Mouse (Mus musculus): ENCODE results near the gene Ltc4s. TPM values are rescaled to one million over a fixed set of nuclear protein-coding genes. Genes with fewer than 3 reads are reported as not detected.

Gene Ltc4s
- polyA plus RNA-seq, 1 experiment, result 13.1 TPM

DNA sequence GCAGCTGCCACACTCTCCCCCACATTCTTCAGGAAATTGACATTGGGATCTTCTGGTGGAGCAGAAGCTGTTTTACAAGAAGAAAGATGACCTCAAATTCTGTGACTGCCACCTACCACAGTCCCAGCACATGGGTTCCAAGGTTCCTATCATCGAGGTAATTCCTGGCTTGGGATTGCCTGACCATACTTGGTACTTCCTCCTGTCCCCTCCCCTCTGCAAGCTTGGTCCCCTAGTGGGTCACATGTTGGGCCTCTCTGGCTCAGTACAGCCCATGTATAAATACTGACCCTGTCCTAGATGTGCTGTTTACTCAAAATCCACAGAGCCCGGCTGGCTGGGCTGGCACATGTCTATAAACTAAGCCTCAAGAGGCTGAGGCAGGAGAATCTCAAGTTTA is 32.4 kb downstream of the Ltc4s start:
- TF ChIP-seq POLR2A (IDR thresholded peaks at IDR 0.05; ENCODE audit: borderline replicate concordance, low read depth, low read length), result no peak
- TF ChIP-seq CTCF (IDR thresholded peaks at IDR 0.05; ENCODE audit: low read depth, low read length), result no peak
- no peak overlapping the region for H3K4me3 ChIP-seq (ENCODE audit: insufficient read depth, low read length)
- H3K27ac ChIP-seq (ENCODE audit: insufficient read depth, low read depth, low read length), result no peak overlapping the region
- peaks cover 27% of the 10 kb centered on the region for H3K4me1 ChIP-seq (ENCODE audit: control insufficient read depth, insufficient read depth, low read length)

DNA sequence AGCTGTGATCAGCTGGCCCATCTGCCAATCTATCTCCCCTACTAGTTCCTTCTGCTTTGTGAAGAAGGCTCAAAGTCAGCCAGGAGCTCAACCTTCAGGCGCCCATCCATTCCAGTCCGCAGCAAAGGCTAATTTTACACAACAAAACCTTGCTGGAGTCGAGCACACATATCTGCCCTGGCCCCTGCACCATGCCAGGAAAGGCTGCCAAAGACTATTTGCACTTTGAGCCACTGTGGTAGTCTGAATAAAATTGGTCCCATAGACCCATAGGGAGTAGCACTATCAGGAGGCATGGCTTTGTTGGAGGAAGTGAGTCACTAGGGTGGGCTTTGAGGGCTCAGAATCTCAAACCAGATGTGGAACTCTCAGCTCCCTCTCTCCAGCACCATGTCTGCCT is 33.0 kb downstream of the Ltc4s start:
- H3K4me3 ChIP-seq (ENCODE audit: insufficient read depth, low read length), result no peak overlapping the region
- H3K4me1 ChIP-seq (ENCODE audit: control insufficient read depth, insufficient read depth, low read length), result peaks cover 27% of the 10 kb centered on the region
- H3K27ac ChIP-seq (ENCODE audit: insufficient read depth, low read depth, low read length), result no peak overlapping the region
- TF ChIP-seq CTCF (IDR thresholded peaks at IDR 0.05; ENCODE audit: low read depth, low read length) (no peak), POLR2A (IDR thresholded peaks at IDR 0.05; ENCODE audit: borderline replicate concordance, low read depth, low read length) (no peak)

DNA sequence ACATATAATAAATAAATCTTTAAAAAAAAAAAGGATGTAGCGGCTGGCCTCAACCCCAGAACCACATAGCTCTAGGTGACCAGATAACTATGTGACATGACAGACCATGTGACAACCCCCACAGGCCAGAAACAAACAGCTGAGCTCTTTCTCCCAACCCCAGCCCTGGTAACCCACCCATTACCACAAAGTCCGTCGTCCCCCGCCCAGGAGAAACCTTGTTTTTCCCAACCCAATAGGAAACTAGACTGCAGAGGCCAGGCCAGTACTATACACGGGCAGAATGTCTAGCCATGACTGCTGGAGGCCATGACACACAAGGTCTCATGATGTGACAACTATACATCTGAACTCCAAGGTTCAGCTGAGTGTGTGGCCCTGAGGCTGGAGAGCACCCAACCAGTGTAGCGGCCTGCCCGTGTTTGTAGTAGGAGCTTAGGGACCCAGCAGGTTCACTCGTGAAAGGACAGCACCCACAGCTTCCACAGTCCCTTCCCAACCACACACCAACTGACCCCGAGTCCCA is 35.1 kb downstream of the Ltc4s start:
- Histone ChIP-seq H3K4me1 (ENCODE audit: control insufficient read depth, insufficient read depth, low read length) (peaks cover 22% of the 10 kb centered on the region), H3K4me3 (ENCODE audit: insufficient read depth, low read length) (no peak overlapping the region), H3K27ac (ENCODE audit: insufficient read depth, low read depth, low read length) (no peak overlapping the region)
- no peak for TF ChIP-seq CTCF (IDR thresholded peaks at IDR 0.05; ENCODE audit: low read depth, low read length)
- no peak for TF ChIP-seq POLR2A (IDR thresholded peaks at IDR 0.05; ENCODE audit: borderline replicate concordance, low read depth, low read length)

DNA sequence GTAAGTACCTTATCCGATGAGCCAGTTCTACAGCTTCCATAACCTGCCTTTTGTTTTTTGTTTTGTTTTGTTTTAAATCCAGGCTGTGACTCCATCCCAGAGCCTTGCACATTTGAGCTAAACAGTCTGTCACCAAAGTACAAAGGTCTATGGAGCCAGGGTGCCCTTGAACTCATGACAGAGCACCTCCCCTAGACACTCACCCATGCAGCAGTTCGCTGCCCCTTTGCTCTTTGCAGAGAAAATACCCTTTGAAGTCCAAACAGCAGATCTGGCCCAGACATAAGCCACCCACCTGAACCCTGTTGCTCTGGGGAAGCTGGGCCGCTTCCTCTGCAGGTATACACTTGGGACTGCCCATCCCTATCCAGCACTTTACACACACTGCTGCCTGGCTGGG is 36.8 kb downstream of the Ltc4s start:
- no peak for TF ChIP-seq CTCF (IDR thresholded peaks at IDR 0.05; ENCODE audit: low read depth, low read length)
- TF ChIP-seq POLR2A (IDR thresholded peaks at IDR 0.05; ENCODE audit: borderline replicate concordance, low read depth, low read length), result no peak
- Histone ChIP-seq H3K27ac (ENCODE audit: insufficient read depth, low read depth, low read length) (no peak overlapping the region), H3K4me3 (ENCODE audit: insufficient read depth, low read length) (no peak overlapping the region), H3K4me1 (ENCODE audit: control insufficient read depth, insufficient read depth, low read length) (peaks cover 7% of the 10 kb centered on the region; the same call in 1 of the 2 replicates)

DNA sequence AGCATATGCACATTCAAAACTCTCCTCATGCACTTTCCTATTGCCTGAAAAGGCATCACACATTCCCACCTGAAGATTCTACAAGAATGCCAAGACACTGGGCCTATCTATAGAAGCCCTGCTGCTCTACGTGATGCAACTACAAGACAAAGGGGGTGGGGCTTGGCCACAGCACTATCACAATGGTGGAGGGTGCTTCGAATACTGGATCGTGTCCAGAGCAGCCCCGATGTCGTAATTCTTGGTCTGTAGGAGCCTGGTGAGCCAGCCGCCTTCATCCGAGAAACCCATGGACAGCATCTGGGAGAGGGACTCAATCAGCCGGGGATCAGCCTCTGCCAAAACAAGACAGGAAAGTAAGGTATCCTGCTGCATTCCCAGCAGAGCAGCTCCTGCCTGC is 37.8 kb downstream of the Ltc4s start:
- Histone ChIP-seq H3K27ac (ENCODE audit: insufficient read depth, low read depth, low read length) (no peak overlapping the region), H3K4me3 (ENCODE audit: insufficient read depth, low read length) (no peak overlapping the region), H3K4me1 (ENCODE audit: control insufficient read depth, insufficient read depth, low read length) (no peaks in the 10 kb centered on the region)
- TF ChIP-seq CTCF (IDR thresholded peaks at IDR 0.05; ENCODE audit: low read depth, low read length) (no peak), POLR2A (IDR thresholded peaks at IDR 0.05; ENCODE audit: borderline replicate concordance, low read depth, low read length) (no peak)

DNA sequence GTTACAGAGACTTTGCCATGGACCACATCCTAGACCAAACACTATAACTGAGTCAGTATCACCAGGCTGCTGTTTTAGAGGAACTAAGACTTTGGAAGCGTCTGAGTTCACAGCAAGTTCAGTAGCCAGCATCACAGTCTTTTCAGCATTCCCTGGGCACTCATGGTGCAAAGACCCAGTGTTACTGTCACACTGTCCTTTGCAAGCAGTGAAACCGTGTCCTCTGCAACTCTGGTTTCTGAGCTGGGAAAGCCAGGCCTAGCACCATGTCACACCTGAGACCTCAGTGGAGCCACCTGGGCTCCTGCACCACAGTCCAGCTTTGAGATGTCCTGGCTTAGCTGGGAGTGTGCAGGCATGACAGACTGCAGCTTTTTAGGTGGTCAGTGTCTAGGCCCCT is 39.5 kb downstream of the Ltc4s start:
- Histone ChIP-seq H3K4me3 (ENCODE audit: insufficient read depth, low read length) (no peak overlapping the region), H3K4me1 (ENCODE audit: control insufficient read depth, insufficient read depth, low read length) (no peaks in the 10 kb centered on the region), H3K27ac (ENCODE audit: insufficient read depth, low read depth, low read length) (no peak overlapping the region)
- no peak for TF ChIP-seq CTCF (IDR thresholded peaks at IDR 0.05; ENCODE audit: low read depth, low read length)
- TF ChIP-seq POLR2A (IDR thresholded peaks at IDR 0.05; ENCODE audit: borderline replicate concordance, low read depth, low read length), result no peak

DNA sequence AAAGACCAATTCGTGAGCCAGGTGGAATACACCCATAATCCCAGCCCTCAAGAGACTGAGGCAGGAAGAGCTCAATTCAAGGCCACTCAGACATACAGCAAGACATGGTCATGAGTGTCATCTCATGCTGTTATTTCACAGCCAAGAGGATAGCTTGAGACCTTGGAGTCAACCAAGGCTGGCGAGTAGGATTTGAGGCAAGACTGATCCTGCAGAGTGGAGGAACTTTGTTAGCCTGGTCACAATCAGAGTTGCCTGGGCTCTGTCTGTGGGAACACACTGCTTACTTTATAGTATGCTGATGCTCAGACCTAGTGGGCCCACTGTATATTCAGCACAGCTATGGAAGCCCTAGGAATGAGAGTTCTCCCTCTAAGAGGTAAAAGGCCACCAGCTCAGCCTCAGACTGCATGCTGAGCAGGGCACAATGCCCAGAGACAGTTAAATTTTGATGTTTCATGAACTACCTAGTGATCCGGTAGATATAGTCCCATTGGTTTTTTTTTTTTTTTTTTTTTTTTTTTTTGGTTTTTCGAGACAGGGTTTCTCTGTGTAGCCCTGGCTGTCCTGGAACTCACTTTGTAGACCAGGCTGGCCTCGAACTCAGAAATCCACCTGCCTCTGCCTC is 40.1 kb downstream of the Ltc4s start:
- H3K27ac ChIP-seq (ENCODE audit: insufficient read depth, low read depth, low read length), result no peak overlapping the region
- H3K4me1 ChIP-seq (ENCODE audit: control insufficient read depth, insufficient read depth, low read length), result no peaks in the 10 kb centered on the region
- no peak overlapping the region for H3K4me3 ChIP-seq (ENCODE audit: insufficient read depth, low read length)
- no peak for TF ChIP-seq CTCF (IDR thresholded peaks at IDR 0.05; ENCODE audit: low read depth, low read length)
- TF ChIP-seq POLR2A (IDR thresholded peaks at IDR 0.05; ENCODE audit: borderline replicate concordance, low read depth, low read length), result no peak

DNA sequence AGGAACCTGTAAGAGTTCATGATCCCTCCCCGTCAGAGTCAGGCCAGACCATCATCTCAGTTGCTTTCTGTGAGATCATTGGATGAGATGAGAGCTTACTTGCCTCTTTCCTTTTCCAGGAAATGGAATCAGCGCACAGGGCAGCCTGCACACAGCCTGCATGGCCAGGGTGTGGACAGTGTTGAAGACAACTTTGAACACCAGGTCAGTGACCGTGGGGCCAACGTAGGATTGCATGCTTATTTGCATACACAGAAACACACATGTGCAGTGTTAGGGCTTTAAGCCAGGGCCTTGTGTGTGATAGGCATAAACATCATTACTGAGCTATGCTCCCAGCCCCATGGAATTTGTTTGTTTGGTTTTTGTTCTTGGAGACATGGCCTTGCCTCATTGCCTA is 40.9 kb downstream of the Ltc4s start:
- no peak overlapping the region for H3K27ac ChIP-seq (ENCODE audit: insufficient read depth, low read depth, low read length)
- TF ChIP-seq POLR2A (IDR thresholded peaks at IDR 0.05; ENCODE audit: borderline replicate concordance, low read depth, low read length) (no peak), CTCF (IDR thresholded peaks at IDR 0.05; ENCODE audit: low read depth, low read length) (no peak)
- no peak overlapping the region for H3K4me3 ChIP-seq (ENCODE audit: insufficient read depth, low read length)

DNA sequence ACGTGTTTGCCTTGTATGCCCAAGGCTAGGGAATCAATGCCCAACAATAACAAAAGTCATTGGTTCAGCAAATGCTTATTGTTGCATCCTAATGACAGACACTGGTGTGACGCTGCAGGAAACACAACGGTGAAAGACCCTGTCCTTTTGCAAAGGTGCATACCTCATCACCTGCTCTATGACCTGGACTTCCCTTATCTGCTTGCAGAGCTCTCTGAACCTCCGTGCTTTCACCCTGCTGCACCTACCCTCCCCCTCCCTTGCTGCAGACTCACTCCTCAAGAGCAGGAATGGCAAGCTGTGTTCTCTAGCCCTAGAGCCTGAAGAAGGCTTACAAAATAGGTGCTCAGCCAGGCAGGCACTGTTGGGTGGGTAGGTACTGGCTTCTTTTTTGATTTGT is 43.6 kb downstream of the Ltc4s start:
- no peak overlapping the region for H3K27ac ChIP-seq (ENCODE audit: insufficient read depth, low read depth, low read length)
- H3K4me1 ChIP-seq (ENCODE audit: control insufficient read depth, insufficient read depth, low read length), result no peaks in the 10 kb centered on the region
- H3K4me3 ChIP-seq (ENCODE audit: insufficient read depth, low read length), result no peak overlapping the region
- no peak for TF ChIP-seq CTCF (IDR thresholded peaks at IDR 0.05; ENCODE audit: low read depth, low read length)
- TF ChIP-seq POLR2A (IDR thresholded peaks at IDR 0.05; ENCODE audit: borderline replicate concordance, low read depth, low read length), result no peak

More for the DNA sequence above, 40.9 kb downstream of the Ltc4s start:
- no peaks in the 10 kb centered on the region for H3K4me1 ChIP-seq (ENCODE audit: control insufficient read depth, insufficient read depth, low read length)

DNA sequence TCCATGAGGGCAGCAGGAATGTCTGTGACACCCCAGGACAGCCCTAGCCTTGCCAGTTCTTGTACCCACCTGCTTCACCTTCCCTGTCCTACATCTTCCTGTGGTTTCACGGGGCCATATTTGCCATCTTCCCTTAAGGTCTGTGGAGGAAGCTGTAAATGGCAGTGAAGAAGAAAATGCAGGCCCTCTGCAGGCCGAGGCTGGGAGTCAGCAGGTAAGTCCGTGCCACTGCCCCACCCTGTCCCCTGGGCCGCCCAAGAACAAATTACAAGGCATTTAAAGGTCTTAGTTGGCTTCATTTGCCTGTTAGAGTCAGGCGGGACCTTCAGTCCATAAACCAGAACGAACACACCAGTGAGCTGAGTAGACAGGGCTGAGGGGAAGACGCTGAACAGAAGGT is 44.3 kb downstream of the Ltc4s start:
- TF ChIP-seq CTCF (IDR thresholded peaks at IDR 0.05; ENCODE audit: low read depth, low read length), result no peak
- TF ChIP-seq POLR2A (IDR thresholded peaks at IDR 0.05; ENCODE audit: borderline replicate concordance, low read depth, low read length), result no peak
- H3K4me1 ChIP-seq (ENCODE audit: control insufficient read depth, insufficient read depth, low read length), result no peaks in the 10 kb centered on the region
- H3K27ac ChIP-seq (ENCODE audit: insufficient read depth, low read depth, low read length), result no peak overlapping the region
- no peak overlapping the region for H3K4me3 ChIP-seq (ENCODE audit: insufficient read depth, low read length)
